Mouse (Mus musculus): ENCODE data around the gene Thsd7b. TPM values are rescaled to one million over a fixed set of nuclear protein-coding genes. Genes with fewer than 3 reads are reported as not detected.
"Not testable (repeated sequence)": the region's sequence is repeated elsewhere in the genome, so short reads cannot be mapped to it uniquely, and the experiment has no call there.

Gene Thsd7b
- total RNA-seq, 2 experiments from 2014 or later: 0.83 to 2.9 TPM

DNA sequence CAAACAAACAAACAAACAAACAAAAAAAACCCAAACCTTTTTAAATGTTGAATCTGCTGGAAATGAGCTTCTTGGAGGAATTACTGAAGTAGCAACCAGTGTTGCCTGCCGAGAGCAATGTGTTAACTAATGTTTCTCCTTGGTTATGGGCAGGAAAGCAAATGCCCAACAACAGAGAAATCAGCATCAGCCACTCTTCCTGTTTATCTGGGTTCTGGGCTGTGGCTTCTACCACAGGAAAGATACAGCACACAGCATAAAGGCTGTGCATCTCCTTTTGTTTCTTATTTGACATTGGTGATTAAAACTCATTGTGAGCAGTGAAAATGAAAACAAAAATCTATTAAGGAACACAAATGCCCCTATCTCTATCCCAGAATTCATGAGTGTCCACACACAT, 343.0 kb downstream of the Thsd7b start:
- no peak for ATAC-seq (replicated peaks; ENCODE audit: low FRiP score, poor library complexity, severe bottlenecking)

DNA sequence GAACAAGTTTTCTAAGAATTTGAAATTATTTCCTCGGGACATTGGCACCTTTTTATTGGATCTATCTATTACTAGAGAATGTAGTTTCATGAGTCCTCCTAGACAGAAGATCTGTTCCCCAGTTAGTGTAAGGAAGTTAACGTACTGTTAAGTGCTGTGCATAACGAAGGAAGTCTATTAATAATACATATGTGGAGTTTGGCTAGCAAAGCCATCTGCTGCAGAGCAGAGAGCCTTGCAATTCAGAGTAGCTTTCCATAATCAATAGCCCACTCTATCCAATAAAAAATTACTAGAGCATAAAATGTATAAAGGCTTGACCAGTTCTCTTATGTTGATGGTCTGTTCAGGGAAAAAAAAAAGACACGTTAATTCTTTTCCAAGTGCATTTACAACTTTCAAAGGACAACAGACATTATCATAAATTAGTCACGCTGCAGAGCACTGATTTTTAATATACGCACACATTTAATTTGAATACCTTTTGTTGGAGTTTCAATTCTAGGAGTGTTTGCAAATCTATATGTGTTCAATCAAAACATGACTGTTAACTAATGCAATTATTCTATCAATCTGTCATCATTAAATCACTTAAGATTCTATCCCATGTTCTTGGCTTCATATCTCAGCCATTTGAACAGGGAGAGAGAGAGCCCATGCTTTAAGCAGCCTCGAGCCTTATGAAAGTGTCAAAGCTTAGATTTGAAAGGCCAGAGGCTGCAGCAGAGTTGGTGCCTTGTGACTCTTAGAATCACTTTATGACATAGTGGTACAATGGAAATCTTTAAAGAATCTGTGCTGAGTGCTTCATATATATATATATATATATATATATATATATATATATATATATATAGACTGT, 346.6 kb downstream of the Thsd7b start:
- ATAC-seq (replicated peaks; ENCODE audit: low FRiP score, poor library complexity, severe bottlenecking): no peak

GRCm38 (mm10) chr1:129624519-129624918, 351.4 kb downstream of the Thsd7b start:
- no peak for ATAC-seq (replicated peaks; ENCODE audit: low FRiP score, poor library complexity, severe bottlenecking)

GRCm38 (mm10) chr1:129635146-129635545, 362.0 kb downstream of the Thsd7b start:
- ATAC-seq (replicated peaks; ENCODE audit: low FRiP score, poor library complexity, severe bottlenecking): no peak

- no peak for ATAC-seq (replicated peaks; ENCODE audit: low FRiP score, poor library complexity, severe bottlenecking)
Observed at GRCm38 (mm10) chr1:129644252-129644861, 371.3 kb downstream of the Thsd7b start.

GRCm38 (mm10) chr1:129651448-129651847, 378.3 kb downstream of the Thsd7b start:
- not testable (repeated sequence) for ATAC-seq (replicated peaks; ENCODE audit: low FRiP score, poor library complexity, severe bottlenecking)

DNA sequence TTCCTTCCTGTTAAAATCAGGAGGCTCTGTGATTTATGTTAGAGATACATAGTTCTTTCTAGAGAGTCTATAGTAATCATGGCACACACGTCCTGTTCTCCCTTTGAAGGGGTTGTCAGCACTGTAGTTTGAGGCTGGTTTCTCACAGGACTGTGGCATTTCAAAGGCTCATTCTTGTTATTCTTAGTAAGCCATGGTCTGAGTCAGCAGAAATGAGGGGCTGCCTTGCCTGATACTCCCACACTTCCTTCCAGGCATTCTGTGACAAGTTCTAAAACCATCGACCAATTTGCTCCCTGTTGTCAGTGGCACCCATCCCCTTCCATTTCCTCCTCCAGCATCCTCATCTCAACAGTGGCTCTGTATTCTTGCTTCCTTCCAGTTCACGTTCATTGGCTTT, 384.9 kb downstream of the Thsd7b start:
- ATAC-seq (replicated peaks; ENCODE audit: low FRiP score, poor library complexity, severe bottlenecking): no peak

DNA sequence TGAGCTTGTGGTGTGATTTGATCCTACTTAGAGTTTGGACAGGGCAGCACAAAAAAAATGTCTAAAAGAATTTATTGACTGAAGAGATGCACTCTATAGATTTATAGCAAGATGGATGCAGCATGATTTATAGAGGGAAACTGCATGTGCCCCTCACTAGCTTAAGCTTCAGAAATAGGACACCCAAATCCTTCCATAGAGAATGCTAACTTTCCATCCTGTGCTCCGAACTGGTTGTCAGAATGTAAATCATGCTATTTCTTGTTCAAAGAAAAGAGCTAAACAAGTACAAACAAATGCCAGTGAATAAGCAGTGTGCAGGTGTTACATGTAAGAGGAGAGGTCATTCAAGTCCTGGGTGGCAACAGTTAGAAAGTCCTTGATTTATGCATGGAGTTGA, 402.8 kb downstream of the Thsd7b start:
- ATAC-seq (replicated peaks; ENCODE audit: low FRiP score, poor library complexity, severe bottlenecking): no peak

DNA sequence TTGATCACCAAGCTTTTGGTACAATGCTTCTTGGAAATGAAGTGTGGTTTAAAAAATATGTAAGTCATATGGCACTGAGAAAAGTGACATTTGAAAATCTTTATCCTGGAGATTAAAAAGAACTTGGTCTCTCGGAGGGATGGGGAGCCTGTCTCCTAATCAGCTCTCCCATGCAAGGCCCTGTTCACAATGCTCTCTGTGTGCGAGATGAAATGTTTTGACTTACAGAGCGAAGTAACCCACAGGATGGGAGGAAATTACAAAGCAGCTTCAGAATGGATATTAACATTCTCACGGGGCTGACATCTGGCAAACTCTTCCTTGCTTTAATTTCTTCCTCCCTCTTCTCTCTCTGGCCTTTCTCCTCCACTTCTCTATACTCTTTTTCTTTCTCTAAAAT, 405.7 kb downstream of the Thsd7b start:
- no peak for ATAC-seq (replicated peaks; ENCODE audit: low FRiP score, poor library complexity, severe bottlenecking)

GRCm38 (mm10) chr1:129705701-129706100, 432.6 kb downstream of the Thsd7b start:
- no peak for ATAC-seq (replicated peaks; ENCODE audit: low FRiP score, poor library complexity, severe bottlenecking)

DNA sequence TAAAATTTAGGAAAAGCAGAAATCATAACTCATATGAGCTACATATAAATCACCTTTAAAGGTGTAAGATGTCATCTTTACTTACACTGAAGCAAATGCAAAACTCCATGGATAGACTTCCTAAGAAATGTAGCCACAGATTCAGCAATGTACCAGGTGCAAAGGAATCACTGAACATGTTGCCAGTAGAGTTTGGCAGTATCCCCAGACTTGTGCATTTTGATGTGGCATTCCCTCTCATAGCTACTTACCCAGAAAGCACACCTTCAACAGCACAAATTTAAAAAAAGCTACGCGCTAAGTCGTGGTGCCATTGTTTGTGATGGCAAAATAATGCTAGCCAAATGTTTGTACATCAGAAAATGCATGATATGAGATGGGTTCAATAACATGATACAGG, 439.6 kb downstream of the Thsd7b start:
- ATAC-seq (replicated peaks; ENCODE audit: low FRiP score, poor library complexity, severe bottlenecking): no peak

DNA sequence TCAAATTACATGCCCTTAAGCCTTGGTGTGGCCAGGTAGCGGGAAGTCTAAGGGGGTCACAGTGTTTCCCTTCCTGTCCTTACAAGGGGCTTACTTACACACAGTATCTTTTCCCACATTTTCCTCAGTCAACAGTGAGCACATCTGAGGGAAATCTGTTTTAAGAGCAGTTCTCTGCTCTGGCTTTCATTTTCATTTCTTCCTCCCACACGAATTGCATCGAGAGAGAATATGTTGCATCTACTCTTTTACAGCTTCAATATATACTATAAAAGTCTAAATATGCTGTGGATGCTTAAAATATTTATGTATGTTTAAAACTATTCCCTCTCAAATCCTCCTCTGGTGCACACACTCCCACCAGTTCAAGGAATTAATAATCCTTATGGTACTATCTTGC, 440.5 kb downstream of the Thsd7b start:
- no peak for ATAC-seq (replicated peaks; ENCODE audit: low FRiP score, poor library complexity, severe bottlenecking)

GRCm38 (mm10) chr1:129719592-129719991, 446.5 kb downstream of the Thsd7b start:
- no peak for ATAC-seq (replicated peaks; ENCODE audit: low FRiP score, poor library complexity, severe bottlenecking)

DNA sequence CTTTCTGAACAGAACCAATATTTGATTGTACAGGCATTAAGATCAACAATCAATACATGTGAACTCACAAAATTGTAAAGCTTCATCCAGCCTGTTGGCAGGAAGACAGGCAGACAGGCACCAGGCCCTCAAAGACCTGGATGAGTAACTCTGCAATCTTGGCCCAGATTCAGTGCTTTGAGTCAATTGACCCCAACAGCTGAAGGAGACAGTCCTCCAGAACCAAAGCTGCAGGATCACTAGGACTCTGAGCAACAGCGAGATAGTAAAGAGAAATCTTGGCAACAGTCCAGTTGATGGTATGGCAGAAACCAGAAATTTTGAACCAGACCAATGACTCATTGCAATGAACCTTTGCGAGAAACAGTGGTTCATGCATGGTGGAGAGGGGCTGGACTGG, 458.9 kb downstream of the Thsd7b start:
- no peak for ATAC-seq (replicated peaks; ENCODE audit: low FRiP score, poor library complexity, severe bottlenecking)

DNA sequence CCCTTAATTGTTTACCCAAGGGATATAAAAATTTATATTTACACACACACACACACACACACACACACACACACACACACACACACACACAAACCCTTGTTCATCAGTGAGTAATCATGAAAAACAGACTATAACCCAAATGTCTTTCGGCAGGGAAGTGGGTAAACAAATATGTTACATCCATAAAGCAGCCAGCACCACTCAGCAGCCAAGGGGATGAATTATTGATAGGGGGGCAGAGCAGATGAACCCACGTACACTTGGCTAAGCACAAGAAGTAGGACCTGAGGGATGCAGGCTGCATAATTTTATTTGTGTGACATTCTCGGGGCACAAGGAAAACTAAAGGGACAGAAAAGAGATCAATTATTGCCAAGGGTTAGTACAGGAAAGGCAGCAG, 474.5 kb downstream of the Thsd7b start:
- ATAC-seq (replicated peaks; ENCODE audit: low FRiP score, poor library complexity, severe bottlenecking): no peak

DNA sequence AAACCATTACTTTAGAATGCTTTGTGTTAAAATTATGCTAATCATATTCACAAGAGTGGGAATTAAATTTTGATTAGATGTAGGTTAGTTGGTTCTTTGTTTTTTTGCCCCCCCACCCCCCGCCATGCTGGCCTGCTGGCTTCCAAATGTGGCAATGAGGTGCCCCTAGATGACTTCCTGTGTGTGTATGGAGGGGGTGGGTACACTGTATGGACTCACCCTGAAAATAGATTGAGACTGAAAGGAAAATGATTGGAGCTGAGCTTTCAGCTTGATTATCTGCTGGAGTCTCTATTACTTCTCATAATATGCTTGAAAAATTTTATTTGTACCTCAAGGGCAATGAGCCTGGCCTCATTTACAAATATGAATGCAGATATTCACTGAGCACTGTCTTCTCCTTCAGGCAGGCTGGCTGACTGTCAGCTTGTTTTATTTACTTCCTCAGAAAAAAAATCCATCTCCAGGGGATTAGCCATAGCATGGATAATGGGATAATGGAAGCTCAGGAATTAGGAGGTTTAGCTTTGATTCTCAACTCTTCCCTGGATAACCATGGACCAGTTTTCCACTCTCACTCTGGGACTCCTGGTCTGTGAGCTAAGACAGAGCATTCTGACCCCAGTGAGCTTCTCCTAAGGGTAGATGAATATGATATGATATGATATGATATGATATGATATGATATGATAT, 483.6 kb downstream of the Thsd7b start:
- no peak for ATAC-seq (replicated peaks; ENCODE audit: low FRiP score, poor library complexity, severe bottlenecking)

DNA sequence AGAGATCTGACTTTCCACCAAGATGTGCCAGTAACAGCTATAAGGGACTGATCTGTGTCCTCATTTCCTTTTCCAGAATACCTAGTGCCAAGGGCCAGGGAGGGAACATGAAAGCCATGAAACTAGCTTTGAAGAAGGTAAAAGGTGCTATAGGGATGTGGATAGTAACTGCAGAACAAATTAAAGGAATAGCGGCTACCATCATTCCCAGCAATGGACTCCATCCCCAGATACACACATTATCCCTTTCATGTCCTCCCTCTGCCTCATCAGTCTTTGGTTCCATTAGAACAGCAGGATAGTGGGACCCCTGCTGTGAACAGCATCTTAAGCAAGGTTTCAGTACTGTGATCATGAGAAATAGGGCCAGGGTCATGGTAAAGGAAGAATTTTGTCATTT, 485.9 kb downstream of the Thsd7b start:
- ATAC-seq (replicated peaks; ENCODE audit: low FRiP score, poor library complexity, severe bottlenecking): no peak

- ATAC-seq (replicated peaks; ENCODE audit: low FRiP score, poor library complexity, severe bottlenecking): no peak
Observed at GRCm38 (mm10) chr1:129761234-129761633, 488.1 kb downstream of the Thsd7b start.

DNA sequence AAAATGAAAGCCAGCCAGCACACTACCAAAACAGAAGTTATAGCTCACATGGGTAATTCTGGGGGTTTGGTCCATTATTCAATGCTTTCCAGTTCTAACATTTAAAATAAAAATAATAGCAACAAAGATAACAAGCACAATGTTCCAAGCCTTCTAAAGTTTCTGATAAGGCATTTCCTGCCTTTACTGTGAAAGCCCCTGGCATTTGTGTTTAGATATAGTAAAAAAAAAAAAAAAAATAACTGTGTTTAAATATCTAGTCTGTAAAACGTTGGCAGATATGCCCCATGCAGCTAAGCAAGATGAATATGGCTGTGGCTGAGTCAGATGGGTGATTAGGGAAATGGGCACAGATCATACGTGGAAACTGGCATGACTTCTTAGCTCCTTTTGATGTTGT, 491.6 kb downstream of the Thsd7b start:
- ATAC-seq (replicated peaks; ENCODE audit: low FRiP score, poor library complexity, severe bottlenecking): no peak

DNA sequence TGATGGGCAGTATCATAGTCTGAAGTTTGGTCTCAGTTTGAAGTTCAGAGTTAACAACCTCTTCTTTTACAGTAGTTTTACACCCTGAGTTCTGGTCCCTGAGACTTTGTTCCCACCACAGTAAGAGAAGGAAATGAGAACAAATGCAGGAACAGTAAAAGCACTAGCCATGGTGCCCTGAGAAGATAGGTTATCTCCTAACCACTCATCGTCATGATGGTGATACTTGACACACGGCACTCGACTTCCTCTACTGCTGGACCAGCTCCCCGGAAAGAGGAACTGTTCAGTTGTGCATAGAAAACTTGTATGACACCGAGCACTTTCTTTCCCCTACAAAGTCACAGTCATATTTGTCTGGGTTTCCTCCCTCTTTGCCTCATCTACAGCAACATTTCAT, 504.0 kb downstream of the Thsd7b start:
- no peak for ATAC-seq (replicated peaks; ENCODE audit: low FRiP score, poor library complexity, severe bottlenecking)

DNA sequence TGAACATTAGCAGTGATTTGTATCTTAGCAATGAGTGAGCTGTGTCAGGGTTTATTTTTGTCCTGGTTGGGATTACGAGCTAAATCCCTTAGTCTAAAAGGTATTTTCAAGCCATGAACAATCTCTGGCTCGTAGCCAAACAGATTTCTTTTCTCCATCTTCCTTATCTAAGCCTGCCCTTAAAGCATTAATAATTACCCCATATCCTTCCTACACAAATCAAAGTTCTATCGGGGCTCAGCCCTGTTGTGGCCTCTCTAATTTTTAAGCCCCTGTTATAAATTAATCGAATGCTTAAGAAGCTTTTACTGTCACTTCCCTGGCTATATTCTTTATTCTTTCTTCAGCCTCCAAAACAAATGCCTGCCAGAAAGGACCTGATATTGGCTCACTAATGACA, 506.4 kb downstream of the Thsd7b start:
- ATAC-seq (replicated peaks; ENCODE audit: low FRiP score, poor library complexity, severe bottlenecking): no peak

Measured in erythroid progenitor cell, adult 5-6 weeks (primary cell).